Mouse (Mus musculus) lung, adult 18-20 months (tissue): Measurements from ENCODE around the gene Rap1gds1.
A peak's percentile ranks its signal among the peaks of the same experiment; 100 is the strongest.

Experiments
- DNase-seq, 2 experiments: peaks; one replicate each; pipeline ENCODE4 v3.0.0; 2022; ENCODE audit warnings: mixed read lengths in 2 of 2

The Rap1gds1 gene

DNA sequence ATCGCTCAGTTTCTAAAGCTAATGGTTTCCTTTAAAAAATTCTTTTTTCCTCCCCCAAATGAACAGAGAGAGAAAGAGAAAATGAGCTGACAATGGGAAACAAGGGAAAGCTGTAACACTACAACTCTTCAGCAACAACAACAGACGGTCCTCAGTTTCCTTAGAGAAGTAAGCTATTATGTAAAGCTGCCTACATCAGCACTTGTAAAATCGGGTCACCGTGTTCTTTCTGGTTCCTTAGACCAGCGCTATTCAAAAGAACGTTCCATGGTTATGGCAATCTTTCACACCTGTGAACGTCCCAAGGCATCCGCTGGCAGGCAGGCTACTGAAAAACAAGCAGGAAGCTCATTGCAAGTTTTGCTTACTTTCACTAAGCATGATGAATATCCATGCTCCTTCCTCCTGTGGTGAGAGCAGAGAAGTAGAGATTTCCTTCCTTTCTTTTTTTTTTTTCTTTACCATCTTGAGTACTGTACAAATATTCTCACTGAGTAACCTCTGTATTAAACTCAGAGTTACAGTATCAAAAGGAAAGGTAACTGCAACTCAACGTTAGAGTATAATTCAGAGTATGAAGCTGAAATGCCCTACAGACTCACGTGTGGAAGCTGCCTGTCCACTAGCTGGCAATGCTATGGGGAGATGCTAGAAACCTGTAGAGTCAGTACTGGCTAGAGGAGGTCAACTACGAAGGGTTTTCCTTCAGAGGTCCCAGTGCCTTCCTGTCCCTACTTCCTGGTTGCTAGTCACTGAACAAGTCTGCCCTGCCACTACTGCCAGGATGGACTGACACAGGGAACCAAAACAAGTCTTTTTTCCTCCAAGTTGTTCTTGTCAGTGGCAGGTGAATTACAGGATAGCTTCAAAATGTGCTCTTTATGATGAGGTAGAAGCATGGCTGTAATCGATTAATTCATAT lies 26.0 kb downstream of the Rap1gds1 start:
- no peak for DNase-seq

DNA sequence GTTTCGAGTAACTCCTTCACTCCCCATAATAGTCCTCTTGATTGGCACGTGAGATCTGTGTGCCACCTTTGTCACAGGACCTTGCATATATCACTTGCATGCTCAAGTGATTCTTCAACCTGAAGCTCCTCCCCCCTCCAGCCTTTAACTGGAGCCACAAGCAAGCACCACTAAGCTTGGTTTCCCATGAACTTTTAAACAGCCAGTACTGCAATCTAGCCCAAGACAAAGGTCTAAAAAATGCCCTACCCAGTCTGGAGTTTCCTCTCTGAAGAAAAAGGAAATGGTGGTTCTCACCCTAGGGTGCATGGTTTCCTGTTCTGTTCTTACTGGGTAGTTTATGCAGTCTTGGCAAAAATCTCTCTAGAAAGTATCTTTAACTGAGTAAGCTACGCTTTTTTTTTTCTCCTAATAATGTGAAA lies 32.6 kb downstream of the Rap1gds1 start:
- DNase-seq = peak in 1 of 2 experiments; percentile 16

DNA sequence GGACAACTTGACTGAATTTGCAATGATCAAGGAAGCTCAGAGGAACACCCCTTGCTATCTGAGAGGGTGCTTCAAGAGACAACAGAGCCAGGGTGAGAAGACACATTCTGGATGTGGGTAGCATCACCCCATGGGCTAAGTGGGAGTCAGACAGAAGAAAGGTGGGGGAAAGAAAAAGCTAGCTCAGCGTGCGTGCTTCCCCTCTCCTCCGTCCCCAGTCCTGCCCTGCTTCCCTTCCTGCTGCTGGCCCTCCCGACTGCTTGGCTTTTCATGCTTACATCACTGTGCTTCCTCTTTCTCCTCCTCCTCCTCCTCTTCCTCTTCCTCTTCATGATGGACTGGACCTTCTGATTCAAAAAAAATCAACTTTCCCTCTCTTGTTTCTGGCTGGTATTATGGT lies 33.1 kb downstream of the Rap1gds1 start:
- no peak for DNase-seq

DNA sequence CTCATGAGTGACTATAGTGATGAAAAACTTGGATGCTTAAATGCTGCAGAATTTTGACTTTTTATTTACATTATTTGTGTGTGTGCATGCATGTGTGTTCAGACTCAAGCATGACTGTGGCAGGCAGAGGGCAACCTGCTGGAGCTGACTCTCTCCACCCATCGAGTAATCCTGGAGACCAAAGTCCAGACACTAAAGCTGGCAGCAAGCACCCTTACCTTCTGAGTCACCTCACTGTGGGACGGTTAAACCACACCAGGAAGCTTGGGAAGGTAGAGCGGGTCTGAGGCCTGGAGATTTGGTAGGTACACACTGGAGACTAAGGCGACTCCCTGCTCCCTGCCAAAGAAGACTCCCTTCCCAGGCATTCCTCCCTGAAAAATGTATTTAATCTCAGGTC lies 38.0 kb downstream of the Rap1gds1 start:
- DNase-seq = no peak

DNA sequence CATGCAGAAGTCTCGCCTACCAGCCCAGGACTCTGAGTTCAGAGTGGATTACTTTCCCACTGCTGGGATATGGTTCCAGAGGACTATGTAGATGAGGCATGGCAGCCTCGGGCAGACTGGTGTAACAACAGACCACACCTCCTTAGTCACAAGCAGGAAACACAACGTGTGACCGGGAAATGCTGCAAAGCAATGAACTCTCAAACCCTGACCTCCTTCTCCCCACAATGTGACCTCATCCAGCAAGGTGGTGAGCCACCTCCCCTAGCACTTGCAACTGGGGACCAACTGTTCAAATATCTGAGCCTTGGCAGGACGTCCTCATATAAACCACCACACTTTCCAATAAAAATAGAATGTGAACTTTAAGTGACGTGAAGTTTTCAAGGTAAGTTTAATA lies 41.8 kb downstream of the Rap1gds1 start:
- no peak for DNase-seq

DNA sequence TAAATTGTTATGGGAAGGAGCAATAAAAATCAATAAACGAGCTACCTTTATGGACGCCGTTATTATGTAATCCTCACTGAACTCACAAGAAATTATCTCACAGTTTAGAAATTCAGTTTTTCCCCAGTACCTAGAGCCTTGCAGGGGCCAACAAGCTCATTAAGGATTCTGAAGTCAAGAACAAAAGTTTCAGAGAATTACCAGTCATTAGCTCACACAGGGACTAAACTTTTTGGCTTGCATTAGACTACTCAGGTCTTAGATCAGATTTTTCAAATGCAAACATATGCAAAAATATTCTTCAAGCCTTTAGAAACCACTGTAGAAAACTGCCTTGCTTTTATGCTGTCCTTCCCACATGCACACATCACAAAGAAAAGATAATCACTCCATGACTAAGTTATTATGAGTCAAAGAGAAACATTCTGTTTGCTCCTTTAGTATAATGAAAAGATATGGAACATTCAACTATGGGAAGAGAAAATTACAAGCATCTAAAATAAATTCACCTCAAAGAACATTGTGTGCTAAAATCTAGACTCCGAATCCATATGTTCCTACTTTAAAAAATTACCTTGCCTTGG lies 44.3 kb downstream of the Rap1gds1 start:
- DNase-seq = no peak

DNA sequence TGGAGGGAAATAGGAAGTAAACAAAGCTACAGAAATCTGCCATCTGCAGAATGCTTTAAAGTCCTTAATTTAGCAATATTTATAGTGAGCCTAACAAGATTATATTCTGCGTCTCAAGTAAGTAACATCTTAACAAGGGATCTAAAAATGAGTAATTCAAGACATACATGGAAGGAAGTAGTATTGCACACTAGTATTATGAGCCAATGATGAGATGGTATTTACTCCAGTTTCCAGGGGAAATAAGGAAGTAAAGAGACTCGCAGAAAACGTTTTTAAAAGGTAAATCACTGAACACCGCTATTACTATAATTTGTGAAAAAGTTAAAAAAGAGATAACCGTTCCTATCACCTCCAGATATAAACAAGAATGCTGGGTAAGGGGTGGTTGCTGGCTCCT lies 49.9 kb downstream of the Rap1gds1 start:
- no peak for DNase-seq

DNA sequence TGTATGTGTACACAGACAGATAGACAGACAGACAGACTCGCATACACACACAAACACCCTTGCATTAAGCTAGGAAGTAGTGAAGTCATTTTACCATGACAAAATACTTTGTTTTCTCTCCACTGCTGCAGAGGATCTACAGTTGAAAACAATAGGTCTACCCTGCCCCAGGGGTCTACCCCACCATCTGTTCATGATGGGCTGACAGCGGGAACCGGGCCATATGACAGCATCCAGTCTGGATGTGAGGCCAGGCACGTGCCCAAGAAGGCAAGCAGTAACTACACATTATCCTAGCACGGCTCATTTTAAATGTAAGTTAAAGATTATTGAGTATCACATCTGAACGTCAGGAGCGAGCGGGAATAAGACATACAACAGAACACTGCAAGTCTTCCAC lies 51.4 kb downstream of the Rap1gds1 start:
- DNase-seq = no peak

DNA sequence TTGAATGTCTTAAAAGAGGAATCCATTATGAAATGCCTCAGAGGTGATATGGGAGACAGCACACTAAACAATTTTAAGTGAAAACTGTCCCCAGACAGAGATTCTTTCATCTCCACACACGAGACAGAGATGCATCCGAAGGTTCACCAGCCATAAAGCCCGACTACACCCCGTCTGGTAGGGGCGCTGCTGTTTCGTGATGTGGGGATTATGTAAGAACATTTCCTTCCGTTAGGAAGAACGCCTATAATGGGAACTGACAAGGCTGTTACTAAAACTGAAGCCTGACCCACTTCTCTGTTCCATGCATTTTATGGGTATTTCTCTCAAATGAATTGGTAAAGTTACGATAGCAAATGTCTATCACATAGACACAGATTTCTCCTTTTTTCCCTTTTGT lies 62.6 kb downstream of the Rap1gds1 start:
- DNase-seq = peak in 1 of 2 experiments; percentile 17

DNA sequence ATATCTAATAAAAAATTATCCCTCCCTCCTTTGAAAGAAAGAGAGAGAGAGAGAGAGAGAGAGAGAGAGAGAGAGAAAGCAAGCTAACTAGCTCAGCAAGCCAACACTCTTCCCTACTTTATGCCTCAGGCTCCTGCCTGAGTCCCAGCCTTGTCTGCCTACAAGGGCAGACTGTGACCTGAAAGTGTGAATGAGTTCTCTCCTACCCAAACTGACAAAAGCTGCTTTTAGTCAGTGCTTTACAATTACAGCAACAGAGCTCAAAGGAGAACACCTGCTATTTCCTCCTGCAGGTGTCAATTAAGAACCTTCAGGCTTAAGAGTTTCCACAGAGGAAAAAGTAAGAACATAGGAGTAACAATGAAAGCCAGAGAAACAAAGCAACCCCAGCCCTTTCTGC lies 69.3 kb downstream of the Rap1gds1 start:
- no peak for DNase-seq

DNA sequence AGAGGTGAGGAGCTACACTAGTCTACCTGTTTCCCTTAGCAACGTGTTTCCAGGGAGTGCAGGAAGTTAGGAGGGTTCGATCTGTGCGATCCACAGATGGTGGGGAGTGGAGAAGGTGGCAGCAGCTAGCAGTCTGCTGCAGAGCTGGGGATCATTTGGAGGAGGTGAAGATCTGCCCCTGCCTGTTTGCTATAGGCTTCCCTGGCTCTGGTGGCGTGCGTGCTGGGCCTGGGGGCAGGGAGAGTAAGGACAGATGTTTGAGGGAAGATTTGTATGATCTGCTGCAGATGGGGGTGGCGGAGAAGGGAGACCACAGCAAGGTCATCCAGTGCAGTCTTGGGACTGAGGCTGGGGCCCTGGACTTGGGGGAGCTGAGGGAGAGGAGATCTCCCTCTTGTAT lies 72.2 kb downstream of the Rap1gds1 start:
- no peak for DNase-seq

DNA sequence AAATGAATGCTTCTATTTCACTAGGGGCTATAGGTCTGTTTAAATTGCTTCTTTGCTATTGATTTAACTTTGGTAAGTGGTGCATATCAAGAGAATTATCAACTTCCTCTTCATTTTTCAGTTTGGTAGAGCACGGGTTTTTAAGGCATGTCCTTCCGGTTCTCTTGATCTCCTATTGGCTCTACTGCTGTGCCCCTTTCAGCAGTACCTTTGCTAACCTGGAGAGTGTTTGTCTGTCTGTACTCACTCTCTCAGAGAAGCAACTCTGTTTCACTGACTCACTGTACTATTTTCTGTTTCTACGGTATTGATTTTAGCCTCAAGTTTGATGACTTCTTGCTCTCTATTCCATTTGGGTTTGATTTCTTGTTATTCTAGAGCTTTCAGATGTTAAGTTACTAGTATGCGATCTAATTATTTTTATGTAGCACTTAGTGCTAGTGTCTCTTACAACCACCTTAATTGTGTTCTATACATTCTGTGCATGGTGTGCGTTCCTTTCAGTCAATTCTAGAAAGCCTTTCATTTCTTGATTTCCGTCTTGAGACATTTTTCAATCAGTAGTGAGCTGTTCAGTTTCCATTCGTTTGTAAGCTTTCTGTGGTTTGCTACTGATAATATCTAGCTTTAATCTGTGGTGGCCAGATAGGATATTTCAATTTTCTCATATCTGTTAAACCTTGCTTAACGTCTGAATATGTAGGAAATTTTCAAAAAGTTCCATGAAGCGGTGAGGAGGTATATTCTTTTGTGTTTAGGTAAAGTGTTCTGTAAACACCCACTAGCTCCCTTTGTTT lies 74.7 kb downstream of the Rap1gds1 start:
- DNase-seq = no peak

DNA sequence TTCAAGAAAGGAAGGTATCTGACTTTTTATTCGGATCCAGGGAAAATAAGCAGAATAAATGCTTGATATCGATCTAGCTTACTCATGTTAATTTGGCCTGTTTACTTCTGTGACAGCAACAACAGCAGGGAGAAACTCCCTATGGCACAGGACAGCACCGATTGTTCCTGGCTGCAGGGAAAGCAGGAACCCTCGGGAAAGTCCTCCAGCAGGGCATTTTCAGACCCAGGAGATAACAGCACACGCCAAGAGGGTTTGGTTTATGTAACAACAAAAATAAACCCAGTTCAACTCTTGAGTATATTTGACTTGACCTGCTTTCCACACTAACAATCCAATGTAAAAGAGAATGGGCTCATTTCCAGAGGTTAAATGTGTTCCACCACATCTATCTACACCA lies 81.5 kb downstream of the Rap1gds1 start:
- no peak for DNase-seq

DNA sequence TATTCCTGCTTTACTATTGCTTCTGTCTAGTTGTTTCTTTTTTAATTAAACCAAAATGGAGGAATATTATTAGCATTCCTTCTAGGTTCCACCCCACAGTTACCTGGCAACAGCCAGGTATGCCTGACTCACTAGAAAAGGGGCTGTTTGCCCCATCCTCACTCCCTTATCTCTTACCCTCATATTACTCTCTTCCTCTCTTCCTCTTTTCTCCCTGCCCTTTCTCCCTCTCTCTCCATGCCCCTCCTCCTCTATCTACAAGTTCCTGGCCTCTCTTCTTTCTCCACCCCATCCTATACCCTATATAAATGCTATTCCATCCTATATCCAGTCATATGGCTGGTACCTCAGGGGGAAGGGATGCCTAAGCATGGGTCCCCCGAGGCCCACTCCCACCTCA lies 83.6 kb downstream of the Rap1gds1 start:
- DNase-seq = no peak

DNA sequence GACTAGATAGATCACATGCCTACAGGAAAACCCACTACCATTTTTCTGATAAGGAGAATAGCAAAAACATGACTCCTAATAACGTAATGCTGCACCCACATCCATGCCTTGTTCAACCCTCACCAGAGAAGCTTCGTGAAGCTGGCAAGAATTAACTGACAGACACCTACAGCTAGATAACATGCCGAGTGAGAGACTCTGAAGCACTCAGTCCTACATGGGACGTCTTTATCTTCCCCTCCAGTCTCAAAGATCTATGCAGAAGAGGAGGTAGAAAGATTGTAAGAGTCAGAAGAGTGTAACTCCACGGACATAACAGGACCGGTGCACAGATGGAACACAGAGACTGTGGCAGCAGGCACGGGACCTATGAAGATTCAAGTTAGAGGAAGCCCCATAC lies 85.9 kb downstream of the Rap1gds1 start:
- DNase-seq = no peak

DNA sequence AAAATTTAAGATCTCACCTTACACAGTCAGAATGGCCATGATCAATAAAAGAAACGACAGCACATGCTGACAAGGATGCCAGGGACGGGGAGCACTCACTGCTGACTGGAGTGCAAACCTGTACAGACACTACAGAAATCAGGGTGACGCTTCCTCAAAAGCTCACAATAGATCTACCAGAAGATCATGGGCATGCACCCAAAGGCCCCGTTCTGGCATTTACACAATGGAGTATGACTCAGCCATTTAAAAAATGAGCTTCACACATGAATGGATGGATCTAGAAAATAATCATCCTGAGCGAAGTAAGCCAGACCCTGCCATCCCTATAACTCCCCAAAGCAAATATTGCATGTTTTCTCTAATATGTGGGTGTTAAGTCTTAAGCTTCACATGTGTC lies 87.0 kb downstream of the Rap1gds1 start:
- DNase-seq = no peak

DNA sequence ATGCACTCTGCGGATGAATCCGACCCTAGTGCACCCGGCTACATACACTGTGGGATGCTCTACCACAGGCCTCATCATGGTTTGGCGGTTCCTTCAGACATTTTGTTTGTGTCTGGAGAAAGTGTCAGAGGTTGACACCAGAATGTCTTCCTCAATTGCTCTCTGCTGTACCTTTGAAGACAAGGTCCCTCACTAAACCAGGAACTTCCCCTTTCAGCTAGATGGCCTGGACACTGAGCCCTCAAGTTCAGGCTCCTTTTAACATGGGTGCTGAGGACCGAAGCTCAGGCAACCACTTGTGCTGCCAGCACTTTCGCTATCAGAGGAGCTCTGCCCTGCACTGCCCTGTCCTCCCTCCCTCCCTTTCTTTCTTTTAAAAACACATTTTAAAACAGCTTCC lies 92.8 kb downstream of the Rap1gds1 start:
- no peak for DNase-seq

DNA sequence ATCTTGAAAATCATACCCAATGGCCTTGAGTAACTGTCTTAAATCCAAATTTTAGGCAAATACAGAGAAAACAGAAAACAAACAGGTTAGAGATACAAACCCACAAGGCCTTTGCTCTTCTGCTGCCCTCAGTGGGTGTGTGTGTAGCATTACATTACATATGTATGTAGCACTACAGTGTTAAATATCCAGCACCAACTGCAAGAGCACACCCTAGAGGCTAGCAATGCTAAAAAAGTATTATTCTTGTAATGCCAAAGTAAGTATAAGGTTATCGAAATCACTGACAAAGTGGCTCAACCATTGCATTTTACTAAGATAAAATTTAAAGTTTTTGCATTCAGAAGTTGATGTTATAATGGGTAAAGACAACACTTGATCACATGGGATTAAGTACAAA lies 97.6 kb downstream of the Rap1gds1 start:
- DNase-seq = no peak

DNA sequence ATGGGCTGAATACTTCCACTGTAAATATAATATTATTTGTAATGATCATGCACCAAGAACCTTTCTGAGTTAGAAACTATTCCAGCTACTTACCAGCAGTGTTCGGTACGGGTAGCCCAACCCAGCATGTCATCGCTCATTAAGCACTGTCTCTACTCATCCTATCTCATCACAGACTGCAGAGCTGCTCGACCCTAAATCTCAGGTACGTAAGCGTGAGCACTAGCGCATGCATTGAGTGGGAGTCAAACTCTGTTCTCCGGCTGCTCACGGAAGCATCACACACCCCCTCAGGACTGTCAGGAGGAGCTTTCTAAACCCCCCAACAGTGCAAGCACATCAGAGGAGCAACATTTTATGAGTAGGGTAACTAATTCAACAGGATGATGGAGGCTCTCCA lies 107.4 kb downstream of the Rap1gds1 start:
- no peak for DNase-seq

DNA sequence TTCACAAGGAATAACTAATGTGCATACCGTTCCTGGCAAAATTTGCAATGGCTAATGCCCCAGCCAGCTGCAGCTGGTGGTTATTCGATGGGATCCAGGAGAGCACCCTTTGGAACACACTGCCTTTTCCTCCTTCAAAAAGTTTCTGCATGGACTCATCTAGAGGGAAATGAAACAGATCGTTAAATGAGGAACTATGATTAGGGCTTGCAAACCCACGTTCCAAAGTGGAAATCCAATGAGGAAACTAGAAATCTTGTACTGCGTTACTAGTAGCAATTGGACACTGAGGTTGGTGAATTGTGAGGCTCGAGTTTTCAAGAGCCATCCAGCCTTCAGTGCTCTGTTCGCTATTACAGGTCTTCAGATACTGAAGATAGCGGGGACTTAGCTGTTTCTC lies 116.5 kb downstream of the Rap1gds1 start:
- DNase-seq = no peak

DNA sequence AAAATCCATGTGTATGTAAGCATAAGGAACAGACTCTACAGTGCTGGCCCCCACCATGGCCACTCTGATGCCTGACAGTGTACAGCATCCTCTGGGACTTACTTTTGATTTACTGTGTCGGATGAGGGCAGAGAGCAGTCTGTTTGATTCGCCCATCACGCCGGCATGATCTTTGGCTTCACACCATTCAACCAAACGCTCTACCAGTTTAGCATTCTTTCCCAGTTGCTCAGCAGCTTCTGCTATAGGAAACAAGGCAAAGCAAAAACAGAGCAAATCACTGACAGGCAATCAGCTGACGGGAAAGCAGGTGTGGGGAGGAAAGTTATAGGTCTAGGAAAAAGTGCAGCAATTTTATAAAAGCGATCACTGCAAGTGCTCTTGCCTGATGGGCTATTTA lies 119.8 kb downstream of the Rap1gds1 start:
- DNase-seq = no peak

DNA sequence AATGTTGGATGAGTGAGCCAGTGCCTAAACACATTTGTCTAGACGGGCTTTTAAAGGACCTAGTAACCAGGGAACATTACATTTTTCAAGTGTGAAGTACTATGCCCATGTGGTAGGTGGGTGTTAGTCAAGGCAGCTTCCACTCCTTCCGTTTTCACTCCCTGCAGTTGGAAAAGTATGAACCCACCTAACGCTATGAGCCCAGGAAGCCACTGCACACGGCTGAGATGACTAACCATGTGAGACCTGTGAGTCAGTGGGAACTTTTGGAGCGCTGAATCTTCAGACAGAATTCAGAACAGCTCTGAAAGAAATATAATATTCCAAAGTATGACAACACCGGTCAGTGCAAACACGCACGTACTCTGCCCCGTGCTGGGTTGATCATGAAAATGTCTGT lies 125.9 kb downstream of the Rap1gds1 start:
- DNase-seq = no peak

DNA sequence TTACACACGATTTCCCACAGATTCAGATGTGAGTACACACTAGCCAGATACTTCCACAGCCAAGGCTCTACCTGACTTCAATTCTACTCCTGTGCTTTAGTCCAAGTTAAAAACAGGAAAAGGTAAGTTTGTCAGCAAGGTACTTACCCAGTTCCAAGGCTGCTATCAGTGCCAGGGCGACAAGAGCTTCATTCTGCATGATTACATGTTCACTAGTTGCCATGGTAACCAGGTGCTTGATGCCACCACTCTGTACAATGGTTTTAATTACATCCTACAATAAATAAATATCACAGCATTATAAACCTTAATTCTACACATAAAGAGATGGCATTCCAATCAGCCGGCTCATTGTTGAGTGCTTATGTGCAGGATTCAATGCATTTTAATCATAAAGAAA lies 129.5 kb downstream of the Rap1gds1 start:
- no peak for DNase-seq

DNA sequence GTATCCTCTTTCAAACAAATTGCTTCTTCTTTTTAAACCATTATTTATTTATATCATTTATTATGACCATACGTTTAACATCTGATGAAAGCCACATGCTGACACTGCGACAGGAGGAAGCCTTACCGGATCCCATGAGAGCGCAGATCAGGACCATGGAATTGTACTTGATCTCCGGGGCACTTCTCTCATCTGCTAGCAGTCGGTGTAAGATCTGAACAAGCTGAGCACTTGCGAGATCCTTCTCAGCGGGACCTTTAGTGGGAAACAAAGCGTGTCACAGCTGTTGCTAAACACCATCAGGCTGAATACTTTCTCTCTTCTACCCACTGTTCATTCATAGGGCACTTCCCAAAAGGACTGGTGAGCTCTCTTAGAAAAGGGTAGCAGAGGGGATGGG lies 133.4 kb downstream of the Rap1gds1 start:
- DNase-seq = no peak
